Mouse (Mus musculus): ENCODE results near the gene 1700016H13Rik.

Gene 1700016H13Rik

GRCm38 (mm10) chr5:103655346-103656118 lies at the start of gene 1700016H13Rik:
TSS of gene 1700016H13Rik (minus strand) at chr5:103656010.
- DNase-seq (ENCODE audit: low spot score in 2 of 2), result peak; percentile 60 to 65

- no peak for DNase-seq (ENCODE audit: low spot score in 2 of 2)
These were observed 49.5 kb upstream of the 1700016H13Rik start for GRCm38 (mm10) chr5:103705331-103705730.

- no peak for DNase-seq (ENCODE audit: low spot score in 2 of 2)
These were observed 46.7 kb upstream of the 1700016H13Rik start for GRCm38 (mm10) chr5:103702527-103702926.

- DNase-seq (ENCODE audit: low spot score in 2 of 2), result no peak
These were observed 45.7 kb upstream of the 1700016H13Rik start for GRCm38 (mm10) chr5:103701466-103701865.

- DNase-seq (ENCODE audit: low spot score in 2 of 2), result peak in 1 of 2 experiments; percentile 52
These were observed 44.9 kb upstream of the 1700016H13Rik start for GRCm38 (mm10) chr5:103700661-103701060.

GRCm38 (mm10) chr5:103699537-103699936 lies 43.7 kb upstream of the 1700016H13Rik start:
- DNase-seq (ENCODE audit: low spot score in 2 of 2), result peak; percentile 82 to 83

- no peak for DNase-seq (ENCODE audit: low spot score in 2 of 2)
These were observed 42.8 kb upstream of the 1700016H13Rik start for GRCm38 (mm10) chr5:103698577-103698976.

- DNase-seq (ENCODE audit: low spot score in 2 of 2), result peak in 1 of 2 experiments; percentile 41
These were observed 42.2 kb upstream of the 1700016H13Rik start for GRCm38 (mm10) chr5:103697875-103698491.

- DNase-seq (ENCODE audit: low spot score in 2 of 2), result no peak
These were observed 38.3 kb upstream of the 1700016H13Rik start for GRCm38 (mm10) chr5:103694094-103694493.

- peak; percentile 31 to 42 for DNase-seq (ENCODE audit: low spot score in 2 of 2)
These were observed 37.3 kb upstream of the 1700016H13Rik start for GRCm38 (mm10) chr5:103693041-103693641.

GRCm38 (mm10) chr5:103692531-103693040 lies 36.8 kb upstream of the 1700016H13Rik start:
- DNase-seq (ENCODE audit: low spot score in 2 of 2), result no peak

- DNase-seq (ENCODE audit: low spot score in 2 of 2), result peak; percentile 89 to 90
These were observed 36.1 kb upstream of the 1700016H13Rik start, which contains the start of gene Aff1 for GRCm38 (mm10) chr5:103691624-103692530. TSS of gene Aff1 (plus strand) at chr5:103692374.

- no peak for DNase-seq (ENCODE audit: low spot score in 2 of 2)
These were observed 35.4 kb upstream of the 1700016H13Rik start for GRCm38 (mm10) chr5:103691171-103691570.

- DNase-seq (ENCODE audit: low spot score in 2 of 2), result no peak
These were observed 34.4 kb upstream of the 1700016H13Rik start for GRCm38 (mm10) chr5:103690190-103690589.

GRCm38 (mm10) chr5:103689645-103690044 lies 33.8 kb upstream of the 1700016H13Rik start:
- no peak for DNase-seq (ENCODE audit: low spot score in 2 of 2)

GRCm38 (mm10) chr5:103681824-103682223 lies 26.0 kb upstream of the 1700016H13Rik start:
- no peak for DNase-seq (ENCODE audit: low spot score in 2 of 2)

- peak; percentile 76 to 79 for DNase-seq (ENCODE audit: low spot score in 2 of 2)
These were observed 24.6 kb upstream of the 1700016H13Rik start for GRCm38 (mm10) chr5:103680381-103680780.

- DNase-seq (ENCODE audit: low spot score in 2 of 2), result no peak
These were observed 23.2 kb upstream of the 1700016H13Rik start for GRCm38 (mm10) chr5:103678974-103679373.

GRCm38 (mm10) chr5:103677894-103678293 lies 22.1 kb upstream of the 1700016H13Rik start:
- no peak for DNase-seq (ENCODE audit: low spot score in 2 of 2)

GRCm38 (mm10) chr5:103676289-103676881 lies 20.6 kb upstream of the 1700016H13Rik start:
- DNase-seq (ENCODE audit: low spot score in 2 of 2), result no peak

- DNase-seq (ENCODE audit: low spot score in 2 of 2), result no peak
These were observed 18.7 kb upstream of the 1700016H13Rik start for GRCm38 (mm10) chr5:103674482-103674881.
